Mouse (Mus musculus) small intestine, adult 2 months (tissue): ENCODE data around the gene Gnpda2.

Experiments
- CTCF ChIP-seq: fragments of 200-500 bp; IDR thresholded peaks from 2 replicates; pipeline ENCODE4 v1.5.1; 2012; ENCODE audit warnings: low read depth, mild to moderate bottlenecking, control low read depth, inconsistent platforms, low read length, moderate library complexity, mixed read lengths; ENCODE audit not compliant: insufficient replicate concordance, insufficient read length; ENCODE audit errors: extremely low read depth
- POLR2A ChIP-seq: fragments of 200-500 bp; IDR thresholded peaks from 2 replicates; pipeline ENCODE4 v1.6.1; 2012; ENCODE audit warnings: low read depth, mild to moderate bottlenecking, control low read depth, inconsistent platforms, low read length, moderate library complexity

GRCm38 (mm10) chr5:69613209-69613796 is 21.2 kb upstream of the Gnpda2 start:
- TF ChIP-seq CTCF = no peak
- TF ChIP-seq POLR2A = no peak
